Mouse (Mus musculus) fat pad, adult 2 months (tissue): ENCODE results near the gene Chchd2.
"Not testable (repeated sequence)": the region's sequence is repeated elsewhere in the genome, so short reads cannot be mapped to it uniquely, and the experiment has no call there.

Source experiments
- DNase-seq: peaks from one replicate; pipeline ENCODE4 v3.0.0-alpha.2; 2011; ENCODE audit warnings: low read depth, low spot score; ENCODE audit errors: extremely low read depth

Gene Chchd2

GRCm38 (mm10) chr5:129886911-129887636, at the start of gene Chchd2:
TSS of gene Chchd2 (minus strand) at chr5:129887470.
- DNase-seq = peak; percentile 95

GRCm38 (mm10) chr5:129936941-129937340, 49.7 kb upstream of the Chchd2 start:
- no peak for DNase-seq

- DNase-seq = peak; percentile 97
These were observed 42.9 kb upstream of the Chchd2 start for GRCm38 (mm10) chr5:129929924-129930855.

GRCm38 (mm10) chr5:129925933-129926332, 38.7 kb upstream of the Chchd2 start:
- DNase-seq = no peak

GRCm38 (mm10) chr5:129924820-129925452, 37.7 kb upstream of the Chchd2 start:
- DNase-seq = no peak

GRCm38 (mm10) chr5:129921972-129922371, 34.7 kb upstream of the Chchd2 start:
- no peak for DNase-seq

GRCm38 (mm10) chr5:129919320-129919719, 32.0 kb upstream of the Chchd2 start:
- DNase-seq = no peak

GRCm38 (mm10) chr5:129918752-129919151, 31.5 kb upstream of the Chchd2 start:
- DNase-seq = no peak

GRCm38 (mm10) chr5:129918065-129918651, 30.9 kb upstream of the Chchd2 start:
- DNase-seq = no peak

GRCm38 (mm10) chr5:129915491-129915890, 28.2 kb upstream of the Chchd2 start:
- DNase-seq = not testable (repeated sequence)

- DNase-seq = no peak
These were observed 26.8 kb upstream of the Chchd2 start for GRCm38 (mm10) chr5:129914024-129914423.

GRCm38 (mm10) chr5:129909591-129909990, 22.3 kb upstream of the Chchd2 start:
- DNase-seq = no peak

GRCm38 (mm10) chr5:129909147-129909546, 21.9 kb upstream of the Chchd2 start:
- DNase-seq = no peak

GRCm38 (mm10) chr5:129908242-129908965, 21.1 kb upstream of the Chchd2 start, which contains the start of gene Nupr1l:
TSS of gene Nupr1l (plus strand) at chr5:129908540.
- no peak for DNase-seq

GRCm38 (mm10) chr5:129907775-129908174, 20.5 kb upstream of the Chchd2 start:
- no peak for DNase-seq

- no peak for DNase-seq
These were observed 11.2 kb upstream of the Chchd2 start, which contains the start of gene Phkg1 for GRCm38 (mm10) chr5:129898449-129898848. TSS of gene Phkg1 (minus strand) at chr5:129898549.

- DNase-seq = peak; percentile 52
These were observed 8.2 kb upstream of the Chchd2 start, which contains the start of gene Zbed5 for GRCm38 (mm10) chr5:129895198-129896088. TSS of gene Zbed5 (plus strand) at chr5:129895723.

GRCm38 (mm10) chr5:129890390-129890789, 3.1 kb upstream of the Chchd2 start:
- DNase-seq = not testable (repeated sequence)

GRCm38 (mm10) chr5:129886271-129886670, 999 bp downstream of the Chchd2 start:
- DNase-seq = no peak
